24 mouse cellular contexts compared by ENCODE assay signal in genomic region chr12:90932684-90933083, GRCm38 (mm10).
DNase-seq lines count a peak whose midpoint lies in the region; ATAC-seq and TF ChIP-seq lines count a peak whose summit lies in the region.
"Had no signal": no experiment of that assay in that cellular context is flagged by ENCODE, and none has a peak within 500 bp of the region (broad histone marks: within the 10 kb centered on the region; RNA-seq: fewer than 3 reads in every experiment).

No protein-coding gene starts in this region.

- no peak overlapping the region for H3K9ac ChIP-seq in forebrain, embryonic 13.5 days
- H3K9ac ChIP-seq in forebrain, postnatal 0 days = no peak overlapping the region
- H3K9ac ChIP-seq: heart, embryonic 13.5 days; hindbrain, embryonic 14.5 days had no signal

- no peak for TF ChIP-seq CTCF in forebrain, postnatal 0 days (IDR thresholded peaks at IDR 0.05; ENCODE audit: low read depth)

- H3K36me3 ChIP-seq in forebrain, embryonic 13.5 days (ENCODE audit: poor library complexity, severe bottlenecking) = no peaks in the 10 kb centered on the region
- H3K36me3 ChIP-seq in forebrain, embryonic 10.5 days (replicated peaks) = no peaks in the 10 kb centered on the region
- H3K36me3 ChIP-seq in forebrain, postnatal 0 days (ENCODE audit: insufficient read depth) = no peaks in the 10 kb centered on the region
- H3K36me3 ChIP-seq: G1E; heart, embryonic 10.5 days; heart, embryonic 13.5 days had no signal

- no peaks in the 10 kb centered on the region for H3K27me3 ChIP-seq in forebrain, embryonic 13.5 days
- no peaks in the 10 kb centered on the region for H3K27me3 ChIP-seq in forebrain, embryonic 10.5 days (ENCODE audit: poor library complexity, severe bottlenecking)
- H3K27me3 ChIP-seq in forebrain, postnatal 0 days (ENCODE audit: insufficient read depth, low read length) = no peaks in the 10 kb centered on the region
- H3K27me3 ChIP-seq: CH12.LX; heart, embryonic 13.5 days had no signal

- no peaks in the 10 kb centered on the region for H3K4me1 ChIP-seq in forebrain, embryonic 13.5 days
- H3K4me1 ChIP-seq in forebrain, embryonic 10.5 days = no peaks in the 10 kb centered on the region
- H3K4me1 ChIP-seq in forebrain, postnatal 0 days (ENCODE audit: insufficient read depth) = no peaks in the 10 kb centered on the region
- H3K4me1 ChIP-seq: heart, embryonic 10.5 days; heart, embryonic 13.5 days had no signal

- no peak overlapping the region for H3K4me2 ChIP-seq in forebrain, embryonic 13.5 days
- H3K4me2 ChIP-seq in forebrain, postnatal 0 days (ENCODE audit: low read depth) = no peak overlapping the region
- H3K4me2 ChIP-seq: heart, embryonic 13.5 days; hindbrain, embryonic 14.5 days had no signal

- H3K4me3 ChIP-seq in forebrain, embryonic 13.5 days = no peak overlapping the region
- H3K4me3 ChIP-seq in forebrain, embryonic 10.5 days = no peak overlapping the region
- H3K4me3 ChIP-seq in forebrain, postnatal 0 days (ENCODE audit: low read depth, low read length) = no peak overlapping the region
- H3K4me3 ChIP-seq: heart, adult 2 months; heart, embryonic 10.5 days; heart, embryonic 13.5 days had no signal

- no peak overlapping the region for H3K27ac ChIP-seq in forebrain, embryonic 13.5 days
- no peak overlapping the region for H3K27ac ChIP-seq in forebrain, embryonic 10.5 days
- H3K27ac ChIP-seq in forebrain, postnatal 0 days (ENCODE audit: low read depth, low read length) = no peak overlapping the region
- H3K27ac ChIP-seq: heart, adult 2 months; heart, embryonic 10.5 days; heart, embryonic 13.5 days; hindbrain, embryonic 14.5 days; hindbrain, postnatal 0 days had no signal

- WGBS in forebrain, embryonic 13.5 days = 92% methylated on average over 8 of the region's 8 CpGs
- 92% methylated on average over 8 of the region's 8 CpGs for WGBS in forebrain, embryonic 10.5 days
- WGBS in forebrain, postnatal 0 days = 63% methylated on average over 8 of the region's 8 CpGs

- no peaks in the 10 kb centered on the region; the same call in 1 of the 2 replicates for H3K9me3 ChIP-seq in forebrain, embryonic 13.5 days (replicated peaks)
- H3K9me3 ChIP-seq in forebrain, embryonic 10.5 days = no peaks in the 10 kb centered on the region
- H3K9me3 ChIP-seq in forebrain, postnatal 0 days (ENCODE audit: low read length) = no peaks in the 10 kb centered on the region
- H3K9me3 ChIP-seq: G1E; heart, embryonic 10.5 days; heart, embryonic 13.5 days had no signal

- ATAC-seq in forebrain, embryonic 13.5 days = peak; percentile 16; the same call in 1 of the 2 replicates
- peak; percentile 92 for ATAC-seq in forebrain, postnatal 0 days
- ATAC-seq: hindbrain, postnatal 0 days; inflammation-experienced regulatory T-cells, adult 6 months; intestine, embryonic 16.5 days; Patski had no signal

- no peak for DNase-seq in forebrain, embryonic 10.5 days (ENCODE audit: extremely low spot score, low spot score)
- DNase-seq in layer of hippocampus, postnatal 14 days (ENCODE audit: low spot score in 2 of 2) = peak; percentile 1 to 21
- DNase-seq in layer of hippocampus, adult 8-10 months (ENCODE audit: low spot score in 2 of 2) = no peak
- DNase-seq in forebrain, postnatal 0 days = peak; percentile 42
- no peak for DNase-seq in cerebellum, adult 9-11 months
- DNase-seq: adrenal gland, postnatal 10 days; B cell, adult 2 months; embryo, embryonic 11 days; gastrocnemius, postnatal 36 days; heart, adult 2 months; heart, postnatal 14 days; heart, postnatal 4 days; kidney, adult 18-20 months; kidney, adult 9 months had no signal

Comparison
In these comparisons a context has a peak if more than half of its experiments do, and no peak if none do; other contexts are left out.
1. DNase-seq: peak in layer of hippocampus, postnatal 14 days (2 of 2) and forebrain, postnatal 0 days (single experiment); none in forebrain, embryonic 10.5 days (single experiment), layer of hippocampus, adult 8-10 months (0 of 2) and cerebellum, adult 9-11 months (single experiment).